Mouse (Mus musculus) erythroblast, embryonic 14.5 days (primary cell): Measurements from ENCODE around the gene Uchl3.

ENCODE experiments used
- GATA1 ChIP-seq: IDR thresholded peaks from 2 replicates; pipeline ENCODE4 v1.6.1; 2012; ENCODE audit warnings: low read length, inconsistent platforms, mixed read lengths
- TAL1 ChIP-seq: IDR thresholded peaks from 3 replicates; pipeline ENCODE4 v1.6.1; 2012; ENCODE audit warnings: low read length, inconsistent platforms, mixed read lengths

- no peak for TF ChIP-seq GATA1
- TF ChIP-seq TAL1: no peak
Measured at GRCm38 (mm10) chr14:101650551-101650950, 3.2 kb upstream of the Uchl3 start.
